Mouse (Mus musculus) gastrocnemius, postnatal 4 days (tissue): ENCODE results near the gene Gm20662. TPM values are rescaled to one million over a fixed set of nuclear protein-coding genes. Genes with fewer than 3 reads are reported as not detected.

ENCODE experiments used
- DNase-seq, 2 experiments: peaks; one replicate each; pipeline ENCODE4 v3.0.0; 2021 to 2022; ENCODE audit warnings: low spot score in 2 of 2, mixed read lengths in 2 of 2
- microRNA-seq: library from miRNA; unstranded; fragments of <30 nt; microRNA quantifications from one replicate; pipeline ENCODE4 v1.2.0, GENCODE M21; 2021
- total RNA-seq, 2 experiments: library from RNA; stranded (reverse); gene quantifications; 2 replicates each; pipeline ENCODE4 v1.2.3; 2021

Gene Gm20662
- total RNA-seq, 2 experiments from 2014 or later, result 0.32 to 0.86 TPM

DNA sequence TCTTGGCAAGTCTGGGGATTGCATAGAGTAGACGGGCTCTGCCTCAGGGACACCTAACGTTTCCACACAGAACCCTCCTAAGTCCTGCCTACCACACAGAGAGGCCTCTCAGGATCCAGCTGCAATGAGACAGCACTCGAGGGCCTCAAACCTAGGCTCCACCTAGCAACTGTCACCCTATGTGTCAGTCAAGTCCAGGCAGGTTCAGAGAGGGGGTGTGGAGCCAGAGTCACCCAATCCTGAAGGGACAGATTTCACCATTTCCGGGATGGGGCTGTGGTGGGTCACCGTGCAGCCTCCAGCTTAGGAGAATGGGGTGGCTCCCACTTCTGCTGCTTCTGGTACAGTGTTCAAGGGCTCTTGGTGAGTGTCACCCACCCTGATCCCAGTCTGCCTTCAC is 84.0 kb downstream of the Gm20662 start, which contains the start of gene Mst1:
Mst1 (plus strand) TSS at position 269 of the 400 bp plus-strand sequence.
- DNase-seq, result no peak

DNA sequence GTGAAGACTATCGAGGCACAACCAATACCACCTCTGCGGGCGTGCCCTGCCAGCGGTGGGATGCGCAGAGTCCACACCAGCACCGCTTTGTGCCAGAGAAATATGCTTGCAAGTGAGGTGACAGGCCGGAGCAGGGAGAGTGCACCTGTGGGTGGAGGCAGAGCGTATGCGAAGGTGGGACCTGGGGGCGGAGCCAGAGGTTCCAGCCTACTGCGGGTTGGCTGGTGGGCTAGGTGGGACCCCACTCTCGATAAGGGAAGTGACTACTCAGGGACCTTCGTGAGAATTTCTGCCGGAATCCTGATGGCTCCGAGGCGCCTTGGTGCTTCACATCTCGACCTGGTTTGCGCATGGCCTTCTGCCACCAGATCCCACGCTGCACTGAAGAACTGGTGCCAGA is 86.4 kb downstream of the Gm20662 start:
- DNase-seq, result no peak

DNA sequence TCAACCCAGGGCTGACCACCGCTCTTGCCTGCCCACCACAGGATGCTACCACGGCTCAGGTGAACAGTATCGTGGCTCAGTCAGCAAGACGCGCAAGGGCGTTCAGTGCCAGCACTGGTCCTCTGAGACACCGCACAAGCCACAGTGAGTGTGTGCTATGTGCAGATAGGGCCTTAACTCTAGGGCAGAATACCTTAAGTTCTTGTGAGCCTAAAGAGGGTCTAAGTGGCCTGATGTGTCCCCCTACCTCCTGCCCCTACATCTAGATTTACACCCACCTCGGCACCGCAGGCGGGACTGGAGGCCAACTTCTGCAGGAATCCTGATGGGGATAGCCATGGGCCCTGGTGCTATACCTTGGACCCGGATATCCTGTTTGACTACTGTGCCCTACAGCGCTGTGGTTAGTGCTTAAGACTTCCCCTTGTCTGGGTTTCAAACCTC is 86.9 kb downstream of the Gm20662 start, which contains the start of gene Rnf123:
Rnf123 (minus strand) TSS at position 359 of the 444 bp plus-strand sequence.
- no peak for DNase-seq

DNA sequence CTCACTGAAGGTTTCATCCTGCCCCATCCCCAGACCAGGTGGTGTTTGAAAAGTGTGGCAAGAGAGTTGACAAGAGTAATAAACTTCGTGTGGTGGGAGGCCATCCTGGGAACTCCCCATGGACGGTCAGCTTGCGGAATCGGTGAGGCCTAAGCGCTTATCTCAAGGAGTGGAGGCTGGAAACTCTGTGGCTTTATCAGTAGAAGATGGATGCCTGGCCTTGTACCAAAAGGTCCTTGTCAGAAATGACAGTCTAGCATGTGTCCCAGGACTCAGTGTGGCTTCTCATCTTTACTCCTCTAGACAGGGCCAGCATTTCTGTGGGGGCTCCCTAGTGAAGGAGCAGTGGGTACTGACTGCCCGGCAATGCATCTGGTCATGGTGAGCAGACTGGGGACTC is 87.4 kb downstream of the Gm20662 start:
- no peak for DNase-seq

DNA sequence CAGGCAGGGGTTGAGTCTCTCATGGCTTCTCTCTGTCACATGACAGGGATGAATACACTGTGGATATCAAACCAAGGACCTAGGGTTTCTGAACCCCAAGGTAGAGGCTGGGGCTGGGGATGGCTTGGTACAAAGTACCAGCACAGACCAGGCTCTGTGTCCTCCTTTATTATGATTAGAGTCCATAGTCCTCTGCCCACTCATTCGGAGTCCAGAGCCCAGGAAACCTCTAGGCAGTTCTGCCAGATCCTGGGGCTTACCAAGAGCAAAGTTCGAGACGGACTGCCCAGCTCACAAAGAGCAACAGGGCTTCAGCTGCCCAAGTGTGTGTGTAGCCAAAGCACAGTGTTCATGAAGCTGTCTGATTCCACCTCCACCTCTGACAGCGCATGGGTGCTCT is 89.1 kb downstream of the Gm20662 start:
- no peak for DNase-seq

DNA sequence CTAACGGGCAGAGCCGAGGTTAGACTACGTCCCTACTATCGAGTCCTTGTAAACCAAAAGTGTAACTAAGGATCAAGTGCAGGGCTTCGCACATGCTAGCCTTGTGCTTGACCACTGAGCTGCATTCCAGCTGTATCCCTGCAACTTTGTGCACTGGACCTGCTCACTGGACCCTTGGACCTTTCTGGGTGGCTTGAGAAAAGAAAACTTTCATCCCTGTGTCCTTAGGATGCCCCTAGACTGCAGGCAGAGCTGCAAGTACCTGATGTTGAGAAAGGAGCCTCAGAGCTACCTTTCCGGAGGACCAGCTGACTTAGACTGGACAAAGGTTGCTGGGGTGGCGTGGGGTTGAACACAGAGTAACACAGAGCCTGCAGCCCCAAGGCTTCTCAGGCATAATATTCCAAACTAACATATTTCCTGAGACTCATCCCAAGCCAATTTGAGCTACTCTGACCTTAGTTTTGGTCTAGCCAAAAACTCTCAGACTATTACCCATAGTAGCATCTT is 94.5 kb downstream of the Gm20662 start:
- no peak for DNase-seq

DNA sequence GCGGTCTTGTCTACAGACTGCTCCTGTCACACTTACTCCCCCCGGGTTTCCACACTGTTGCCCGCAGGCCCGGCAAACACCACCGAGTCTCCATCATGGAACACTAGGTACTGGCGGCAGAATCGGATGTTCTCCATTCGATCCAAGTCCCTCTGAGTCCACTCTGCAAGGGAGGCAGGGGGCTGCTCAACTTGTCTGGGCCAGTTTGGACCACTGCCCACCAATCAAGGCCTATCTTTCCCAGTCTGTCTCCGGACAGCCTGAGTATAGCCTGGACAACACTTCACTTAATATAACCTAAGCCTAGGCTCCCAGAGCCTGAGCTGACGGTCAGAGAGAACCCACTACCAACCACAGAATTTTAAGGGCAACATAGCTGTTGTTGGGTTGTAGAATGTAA is 97.4 kb downstream of the Gm20662 start:
- no peak for DNase-seq

DNA sequence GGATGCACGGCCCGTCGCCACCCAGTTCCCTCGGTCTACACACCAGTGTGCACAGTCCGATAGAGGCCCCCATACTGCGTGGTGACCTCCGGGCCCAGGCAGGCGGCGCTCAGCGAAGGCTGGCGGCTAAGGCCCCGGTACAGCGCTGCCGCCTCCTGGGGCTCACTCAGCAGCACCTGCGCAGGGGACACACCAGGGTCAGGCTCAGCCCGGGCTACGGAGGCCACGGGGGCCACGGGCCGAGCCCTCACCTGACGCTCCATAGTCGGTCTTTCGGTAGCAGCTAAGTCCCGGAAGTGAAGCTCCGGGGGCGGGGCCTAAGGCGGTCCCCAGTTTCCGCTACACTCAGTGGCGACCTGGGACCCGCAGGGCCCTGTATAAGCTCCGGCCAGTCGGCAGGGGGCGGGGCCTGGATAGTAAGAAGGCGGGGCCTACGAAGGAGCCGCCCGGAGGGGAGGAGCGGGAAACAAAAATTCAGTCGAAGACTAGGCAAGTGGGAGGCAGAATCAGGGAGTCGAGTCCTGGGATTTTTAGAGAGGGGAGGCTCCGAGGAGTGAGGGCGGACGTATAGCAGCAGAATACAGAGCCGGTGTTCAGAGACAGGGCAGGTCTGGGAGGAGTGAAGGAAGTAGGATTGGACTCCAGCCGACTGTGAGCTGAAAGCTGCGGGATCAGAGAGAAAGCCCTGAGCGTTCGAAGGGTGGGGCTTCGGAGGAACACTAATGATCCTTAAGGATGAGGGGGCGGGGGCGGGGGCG is 98.2 kb downstream of the Gm20662 start, which contains the start of gene Apeh:
Apeh (minus strand) TSS at position 423 of the 758 bp plus-strand sequence.
- peak; percentile 91 to 95 for DNase-seq

Small RNAs within 50 kb of the gene (microRNA-seq; reads per million reads assigned to microRNA genes)
- gene Mir7088, result not detected

Other genes with a start within 250 kb of the Gm20662 start
- gene Rbm5, start 225.4 kb upstream of the Gm20662 start, total RNA-seq, result 100 to 1,000 TPM in 1 of 2 experiments, 10 to 100 TPM in 1; 73.6 to 101 TPM
- gene Rbm6, start 123.1 kb upstream of the Gm20662 start, total RNA-seq, result 10 to 100 TPM; 40.7 to 47.3 TPM
- 1 to 10 TPM; 5.3 to 6.2 TPM for gene Mon1a, start 108.2 kb upstream of the Gm20662 start, total RNA-seq
- 1 to 10 TPM; 5.3 to 5.4 TPM for gene Mst1r, start 89.5 kb upstream of the Gm20662 start, total RNA-seq
- gene Actl11, start 67.9 kb upstream of the Gm20662 start, total RNA-seq, result not detected
- under 1 TPM; 0.41 to 0.52 TPM for gene Camkv, start 60.7 kb upstream of the Gm20662 start, total RNA-seq
- gene Traip, start 46.2 kb upstream of the Gm20662 start, total RNA-seq, result 1 to 10 TPM; 6.7 to 7.2 TPM
- gene Uba7, start 20.8 kb upstream of the Gm20662 start, total RNA-seq, result 10 to 100 TPM in 1 of 2 experiments, 1 to 10 TPM in 1; 7.8 to 12.7 TPM
- under 1 TPM; 0.76 to 0.91 TPM for gene Gm20661, start 13.3 kb upstream of the Gm20662 start, total RNA-seq
- 10 to 100 TPM; 18.8 to 22.1 TPM for gene Inka1, start 10.5 kb upstream of the Gm20662 start, total RNA-seq
- 1 to 10 TPM; 1.4 to 1.7 TPM for gene Cdhr4, start 3.9 kb upstream of the Gm20662 start, total RNA-seq
- gene Ip6k1, start 6.2 kb downstream of the Gm20662 start, total RNA-seq, result 10 to 100 TPM; 59.7 to 66.2 TPM
- gene Gmppb, start 52.9 kb downstream of the Gm20662 start, total RNA-seq, result 10 to 100 TPM; 18.2 to 20.6 TPM
- gene Amigo3, start 56.8 kb downstream of the Gm20662 start, total RNA-seq, result 1 to 10 TPM; 3.2 to 3.4 TPM
- under 1 TPM in 1 of 2 experiments, not detected in 1; 0.36 TPM for gene Mst1, start 84.1 kb downstream of the Gm20662 start, total RNA-seq
- 10 to 100 TPM; 83.8 to 94.8 TPM for gene Rnf123, start 87.0 kb downstream of the Gm20662 start, total RNA-seq
- gene Apeh, start 98.3 kb downstream of the Gm20662 start, total RNA-seq, result 10 to 100 TPM; 47.7 to 51.5 TPM
- gene Bsn, start 194.0 kb downstream of the Gm20662 start, total RNA-seq, result under 1 TPM; 0.39 to 0.41 TPM